Mouse (Mus musculus) heart, postnatal 10 days (tissue): ENCODE data around the gene Ash1l. TPM values are rescaled to one million over a fixed set of nuclear protein-coding genes. Genes with fewer than 3 reads are reported as not detected.

Experiments used
- DNase-seq, 2 experiments: peaks; one replicate each; pipeline ENCODE4 v3.0.0; 2021
- intact Hi-C: fragments of 180-260 bp; cut with DNase I; formaldehyde crosslinking; loops from one replicate; pipeline ENCODE4 v1.15.1; 2025
- total RNA-seq, 2 experiments: library from RNA; stranded (reverse); gene quantifications; 2 replicates each; pipeline ENCODE4 v1.2.3; 2021

Gene Ash1l
- 10 to 100 TPM; 45.4 to 46.0 TPM for total RNA-seq

GRCm38 (mm10) chr3:88950576-88951326 lies at the start of gene Ash1l, which contains the start of gene Dap3:
TSS of gene Ash1l (plus strand) at chr3:88950622.
TSS of gene Dap3 (minus strand) at chr3:88951181.
- intact Hi-C loops, result no loop called here
- peak; percentile 85 to 89 for DNase-seq

DNA sequence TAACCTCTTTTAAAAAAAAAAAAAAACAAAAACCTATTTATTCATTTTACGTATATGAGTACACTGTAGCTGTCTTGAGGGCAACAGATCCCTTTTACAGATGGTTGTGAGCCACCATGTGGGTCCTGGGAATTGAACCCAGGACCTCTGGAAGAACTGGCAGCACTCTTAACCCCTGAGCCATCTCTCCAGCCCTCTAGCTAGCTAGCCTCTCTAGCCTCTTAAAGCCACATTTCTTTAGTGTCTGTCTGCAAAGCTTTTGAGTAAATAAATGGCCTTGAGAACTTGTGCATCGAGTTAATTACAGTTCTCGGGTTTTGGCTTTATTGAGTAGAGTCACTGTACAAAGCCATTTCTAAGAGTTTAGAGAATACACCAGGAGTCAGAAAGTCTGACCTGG lies 45.6 kb upstream of the Ash1l start:
- intact Hi-C loops, result no loop called here

DNA sequence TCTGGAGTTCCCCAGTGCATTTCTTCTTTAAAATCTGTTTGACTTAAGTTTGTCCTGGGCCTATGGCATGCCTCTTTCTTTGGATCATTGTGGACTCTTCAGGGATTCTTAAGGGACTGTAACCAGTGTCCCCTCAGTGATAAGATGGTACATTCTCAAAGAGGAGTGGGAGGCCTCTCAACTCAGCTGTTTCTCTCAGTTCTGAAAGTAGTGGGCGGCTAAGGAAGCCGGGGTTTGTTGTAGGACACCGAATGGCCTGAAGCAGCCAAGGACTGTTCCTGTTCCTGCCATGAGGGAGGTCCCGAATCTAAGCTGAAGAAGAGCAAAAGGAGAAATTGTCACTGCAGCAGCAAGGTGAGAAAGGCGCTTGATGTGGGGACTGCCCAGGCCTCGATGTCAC lies 45.2 kb upstream of the Ash1l start:
- intact Hi-C loops, result no loop called here
- no peak for DNase-seq

More for the DNA sequence above, 45.6 kb upstream of the Ash1l start:
- DNase-seq, result no peak

DNA sequence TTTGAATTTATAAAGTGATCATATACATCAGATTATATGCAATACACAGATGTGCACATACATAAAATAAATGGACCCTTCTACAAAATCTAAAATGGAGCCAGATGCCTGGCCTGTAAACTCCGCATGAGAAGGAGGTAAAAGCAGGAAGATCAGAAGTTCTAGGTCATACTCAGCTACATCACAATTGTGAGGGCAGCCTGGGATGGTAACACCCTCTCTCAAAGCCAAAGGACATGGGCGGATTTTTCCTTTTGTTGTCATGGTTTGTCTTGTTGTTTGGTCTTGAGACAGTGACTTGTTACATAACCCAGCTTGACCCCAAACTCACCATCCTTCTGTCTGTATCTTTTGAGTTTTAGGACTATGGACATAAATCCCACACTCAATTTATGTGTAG lies 44.7 kb upstream of the Ash1l start:
- intact Hi-C loops, result no loop called here
- DNase-seq, result no peak

DNA sequence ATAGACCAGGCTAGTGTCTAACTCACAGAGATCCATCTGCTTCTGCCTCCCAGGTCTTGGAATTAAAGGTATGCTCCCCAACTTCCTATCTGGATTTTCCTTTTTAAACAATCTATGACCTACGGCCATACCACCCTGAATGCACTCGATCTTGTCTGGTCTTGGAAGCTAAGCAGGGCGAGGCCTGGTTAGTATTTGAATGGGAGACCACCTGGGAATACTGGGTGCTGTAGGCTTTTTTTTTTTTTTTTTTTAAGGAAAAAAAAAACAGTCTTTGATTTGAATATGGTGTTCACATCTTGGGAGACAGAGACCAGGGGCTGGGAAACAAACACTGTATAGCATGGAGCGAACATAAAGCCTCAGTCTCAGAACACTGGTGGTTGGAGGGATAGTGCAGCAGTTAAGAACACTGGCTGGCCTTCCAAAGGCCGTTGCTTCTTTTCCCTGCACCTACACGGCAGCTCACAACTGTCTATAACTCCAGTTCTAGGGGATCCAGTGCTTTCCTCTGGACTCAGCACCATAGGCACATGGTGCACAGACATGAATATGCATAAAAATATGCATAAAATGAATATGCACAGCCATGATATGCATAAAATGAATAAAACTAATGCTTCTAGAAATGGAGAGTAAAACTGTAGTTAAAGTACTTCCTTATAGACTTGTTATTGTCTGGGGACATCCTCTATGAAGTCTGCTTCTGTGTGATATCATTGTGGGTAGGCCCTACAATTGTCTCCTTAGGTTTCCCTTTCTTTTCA lies 43.8 kb upstream of the Ash1l start:
- intact Hi-C loops, result no loop called here
- no peak for DNase-seq

DNA sequence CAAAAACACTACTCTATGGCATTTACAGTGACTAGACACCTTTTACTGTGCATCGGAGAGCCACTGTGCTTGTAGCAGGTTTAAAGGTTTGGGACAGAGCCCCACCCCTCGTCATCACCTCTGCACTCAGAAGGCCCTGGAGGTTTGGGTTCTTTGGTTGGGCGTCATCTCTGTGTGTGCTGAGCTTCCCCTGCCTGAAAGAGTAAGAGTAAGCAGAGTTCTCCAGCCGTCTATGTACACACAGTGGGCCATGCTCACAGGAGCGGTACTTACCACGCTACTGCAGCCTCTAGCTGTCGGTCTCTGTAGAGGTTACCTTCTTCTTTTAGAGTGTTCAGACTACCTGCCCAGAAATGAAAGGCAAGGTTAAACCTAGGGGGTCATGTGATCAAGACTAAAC lies 37.8 kb upstream of the Ash1l start:
- DNase-seq, result no peak
- intact Hi-C loops, result no loop called here

DNA sequence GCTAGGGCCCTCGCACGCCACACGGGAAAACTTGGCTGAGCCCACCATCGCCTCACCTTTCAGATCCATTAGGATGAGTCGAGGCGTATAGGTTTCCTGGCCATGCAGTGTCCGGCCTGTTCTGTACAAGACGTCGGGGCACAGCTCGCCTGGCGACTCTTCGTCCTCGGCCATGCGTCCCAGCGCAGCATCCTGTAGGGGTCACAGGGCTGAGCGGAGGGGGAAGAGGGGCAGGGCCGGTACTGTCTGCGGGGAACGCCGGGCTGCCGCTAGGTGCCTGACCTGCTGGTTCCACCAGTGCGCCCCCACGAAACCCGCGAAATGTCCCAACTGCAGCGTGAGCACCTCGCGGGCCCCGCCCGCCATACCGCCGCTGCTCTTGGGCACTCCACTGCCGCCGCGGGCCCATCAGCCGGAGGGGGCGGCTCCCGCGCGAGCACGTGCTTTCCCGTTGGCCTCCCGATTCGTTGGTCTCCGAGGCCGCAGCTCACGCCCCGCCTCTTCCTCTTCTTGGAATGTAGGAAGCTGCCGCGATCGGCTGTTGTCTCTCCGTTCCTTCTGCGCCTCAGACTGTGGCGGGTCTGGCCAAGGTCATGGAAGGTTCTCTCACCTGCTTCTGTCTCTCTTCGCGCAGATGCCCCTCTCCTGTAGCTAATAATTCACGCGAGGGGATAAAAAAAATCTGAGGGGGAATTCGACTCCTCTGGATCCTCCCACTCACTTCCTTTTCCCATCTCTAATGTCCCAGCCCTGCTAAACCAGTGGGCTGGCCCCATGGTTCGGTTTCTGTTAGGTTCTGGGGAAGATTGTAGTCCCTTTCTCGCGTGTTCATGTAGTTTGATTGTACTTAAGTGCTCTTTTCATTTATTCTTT lies 36.7 kb upstream of the Ash1l start, which contains the start of gene Msto1:
Msto1 (minus strand) TSS at position 489 of the 873 bp plus-strand sequence.
- peak; percentile 95 for DNase-seq
- intact Hi-C loops, result no loop called here

GRCm38 (mm10) chr3:88914384-88914810 lies 36.0 kb upstream of the Ash1l start:
- DNase-seq, result no peak
- intact Hi-C loops, result no loop called here

GRCm38 (mm10) chr3:88918981-88919380 lies 31.4 kb upstream of the Ash1l start:
- no peak for DNase-seq
- intact Hi-C loops, result no loop called here

DNA sequence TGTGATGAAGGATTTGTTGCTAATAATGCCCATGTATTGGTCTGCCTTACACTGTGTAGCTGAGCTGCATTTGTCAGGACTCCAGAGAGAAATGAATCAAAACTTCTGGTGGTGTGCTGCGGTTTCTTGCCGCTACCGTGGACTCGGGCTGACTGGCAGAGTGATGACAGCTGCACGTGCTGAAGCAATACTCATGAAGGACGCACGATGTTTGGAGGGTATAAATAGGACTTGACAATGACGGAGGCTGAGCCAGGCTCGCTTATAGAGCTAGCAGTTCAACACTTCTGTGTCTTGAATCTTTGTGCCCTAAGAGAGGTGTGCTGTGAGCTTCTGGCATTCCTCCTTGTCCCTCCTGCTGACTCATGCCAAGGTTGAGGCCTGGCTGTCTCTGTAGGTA lies 29.0 kb upstream of the Ash1l start:
- peak; percentile 35 to 42 for DNase-seq

DNA sequence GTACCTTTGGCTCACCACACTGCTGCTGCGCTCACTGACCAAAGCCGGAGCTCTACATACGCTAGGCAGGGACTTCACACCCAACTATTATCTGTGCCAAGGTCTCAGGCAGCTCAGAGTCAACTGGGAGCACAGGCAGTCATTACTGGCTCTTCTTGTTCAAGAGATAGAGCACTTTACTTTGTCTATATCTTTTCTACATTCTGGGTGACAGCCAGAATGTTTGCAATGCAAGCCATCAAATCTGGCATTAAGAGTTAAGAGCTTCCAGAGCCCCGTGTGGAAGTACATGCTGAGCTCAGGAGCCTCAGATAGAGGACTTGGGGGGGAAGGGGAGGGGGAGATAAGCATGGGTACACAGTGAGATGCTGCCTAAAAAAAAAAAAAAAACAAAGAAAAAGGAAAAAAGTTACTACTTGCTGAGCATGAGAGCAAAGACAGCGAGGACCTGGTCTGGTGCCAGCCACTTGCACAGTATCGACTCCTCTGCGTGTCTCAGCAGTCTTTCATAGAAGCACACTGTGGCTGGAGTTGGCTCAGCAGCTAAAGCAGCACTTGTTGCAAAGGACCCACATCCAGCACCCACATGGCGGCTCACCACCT lies 26.3 kb upstream of the Ash1l start:
- DNase-seq, result peak; percentile 53 to 62
- intact Hi-C loops, result no loop called here

More for the DNA sequence above, 29.0 kb upstream of the Ash1l start:
- intact Hi-C loops, result no loop called here

- no peak for DNase-seq
- intact Hi-C loops, result no loop called here
Measured at GRCm38 (mm10) chr3:88925651-88926050, 24.8 kb upstream of the Ash1l start.

DNA sequence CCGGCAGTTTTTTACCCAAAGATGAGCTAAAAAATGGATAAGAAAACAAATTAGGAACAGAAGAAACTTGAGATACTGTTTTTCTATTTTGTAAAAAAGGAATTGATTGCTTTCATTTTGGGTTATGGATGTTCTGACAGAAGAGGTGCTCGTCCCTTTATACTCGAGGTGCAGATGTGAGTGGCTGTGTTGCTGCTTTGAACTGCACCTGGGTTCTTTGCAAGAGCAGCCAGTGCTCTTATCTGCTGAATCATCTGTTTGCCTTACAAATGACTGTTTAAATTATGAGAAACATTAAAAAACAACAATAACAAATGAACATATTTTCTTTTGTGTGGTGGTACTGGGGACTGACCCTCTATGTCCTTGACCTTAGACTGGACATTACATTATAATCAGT lies 20.9 kb upstream of the Ash1l start:
- intact Hi-C loops, result no loop called here
- no peak for DNase-seq

DNA sequence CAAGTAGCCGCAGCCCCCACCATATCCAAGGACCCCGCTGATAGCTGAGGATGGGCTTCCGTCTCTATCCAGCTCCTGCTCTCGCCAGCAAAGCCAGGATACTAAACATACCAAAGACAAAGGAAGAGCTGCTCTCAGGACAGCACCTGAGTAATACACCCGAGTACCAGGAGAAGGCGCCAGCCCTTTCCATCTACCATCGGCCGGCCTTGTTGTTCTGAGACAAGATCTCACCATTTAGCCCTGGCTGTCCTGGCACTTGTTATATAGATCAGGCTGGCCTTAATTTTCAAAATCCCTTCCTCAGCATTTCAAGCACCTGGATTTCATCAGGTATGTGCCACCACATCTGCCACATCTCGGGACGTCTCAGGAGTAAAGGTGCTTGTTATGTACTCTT lies 11.4 kb upstream of the Ash1l start:
- intact Hi-C loops, result loop anchor here (2.0 kb wide), 1 partner anchor 94 kb away; no protein-coding TSS in a partner anchor
- no peak for DNase-seq

GRCm38 (mm10) chr3:88939749-88940148 lies 10.7 kb upstream of the Ash1l start:
- peak; percentile 24 to 61 for DNase-seq
- intact Hi-C loops, result loop anchor here (2.0 kb wide), 1 partner anchor 93 kb away; no protein-coding TSS in a partner anchor

DNA sequence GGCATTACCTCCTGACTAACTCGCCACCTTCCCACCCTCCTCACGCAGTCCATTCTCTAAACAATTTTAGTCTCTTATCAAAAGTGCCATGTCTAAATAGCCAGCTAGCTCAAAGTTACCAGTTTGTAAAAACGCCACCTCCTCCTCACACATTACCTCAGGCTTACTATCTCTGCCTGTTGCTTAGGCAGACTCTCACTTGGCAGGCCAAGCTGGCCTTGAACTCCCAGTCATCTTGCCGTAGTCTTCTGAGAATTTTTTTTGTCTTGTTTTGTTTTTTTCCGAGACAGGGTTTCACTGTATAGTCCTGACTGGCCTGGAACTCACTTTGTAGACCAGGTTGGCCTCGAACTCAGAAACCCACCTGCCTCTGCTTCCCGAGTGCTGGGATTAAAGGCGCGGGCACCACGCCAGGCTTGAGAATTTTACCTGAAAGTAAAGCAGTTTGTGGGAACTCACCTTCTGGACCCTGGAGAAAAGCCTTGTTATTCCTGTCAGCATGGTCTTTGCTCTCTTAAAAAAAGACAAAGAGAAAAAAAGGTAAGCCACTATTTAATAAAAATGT lies 8.0 kb upstream of the Ash1l start:
- no peak for DNase-seq
- intact Hi-C loops, result no loop called here

DNA sequence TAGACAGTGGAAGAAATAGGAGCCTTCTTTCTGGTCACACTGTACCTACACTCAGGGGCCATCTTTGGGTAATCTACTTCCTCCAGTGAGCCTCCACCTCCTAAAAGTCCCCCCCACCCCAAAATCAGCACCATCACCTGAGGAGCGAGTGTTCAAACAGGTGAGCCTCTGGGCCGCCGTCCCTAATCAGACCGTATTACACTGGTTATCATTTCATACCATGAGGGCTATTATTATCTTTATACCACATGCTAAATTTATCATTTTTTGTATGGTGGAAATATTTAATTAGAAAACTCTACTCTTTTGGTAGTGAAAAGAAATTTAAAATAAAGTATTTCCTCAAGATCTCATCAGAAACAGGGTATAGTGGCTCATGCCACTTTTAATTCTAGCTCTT lies 6.3 kb upstream of the Ash1l start:
- DNase-seq, result no peak
- intact Hi-C loops, result no loop called here

- peak; percentile 94 for DNase-seq
- intact Hi-C loops, result loop anchor here (5.0 kb wide), 1 partner anchor 42 kb away; no protein-coding TSS in a partner anchor
Measured at GRCm38 (mm10) chr3:88949786-88950575, 441 bp upstream of the Ash1l start.

GRCm38 (mm10) chr3:88951327-88951800 lies 942 bp downstream of the Ash1l start:
- intact Hi-C loops, result no loop called here

More at GRCm38 (mm10) chr3:88951327-88951800, 942 bp downstream of the Ash1l start:
- DNase-seq, result no peak
